Mouse (Mus musculus) Patski (cell line): ENCODE results near the gene Pltp. TPM values are rescaled to one million over a fixed set of nuclear protein-coding genes. Genes with fewer than 3 reads are reported as not detected.

Experiments
- ATAC-seq: fragments of 100-300 bp; one replicate; pipeline ENCODE4 v1.8.0; 2021
- CTCF ChIA-PET: fragments of 350-600 bp; sonication (Branson Sonifier 250); formaldehyde crosslinking; loops from one replicate; lab custom pipeline; 2022; ENCODE audit warnings: inconsistent platforms; lab: Charles Lee
- POLR2A ChIA-PET: fragments of 350-600 bp; sonication (Branson Sonifier 250); formaldehyde crosslinking; loops from one replicate; lab custom pipeline; 2022; ENCODE audit warnings: antibody characterized with exemption, inconsistent platforms; lab: Charles Lee
- DNase-seq: peaks from one replicate; pipeline ENCODE4 v3.0.0-alpha.2; 2011; ENCODE audit warnings: low read depth, low spot score
- H3K27me3 ChIP-seq: fragments of 371-371 bp; one replicate; pipeline ENCODE4 v1.5.1; 2021
- CTCF ChIP-seq: fragments of 100-300 bp; IDR thresholded peaks from one replicate; pipeline ENCODE4 v1.5.1; 2021
- in situ Hi-C: fragments of 300-500 bp; cut with MboI; formaldehyde crosslinking; loops from 3 replicates; pipeline ENCODE4 v1.11.1; 2018; ENCODE audit warnings: low pct_unique_long_range_greater_than_20kb, mixed read lengths
- polyA plus RNA-seq: library from polyadenylated mRNA; unstranded; gene quantifications from one replicate; pipeline ENCODE4 v1.2.3, GENCODE M21; 2021

Gene Pltp
- polyA plus RNA-seq, 1 experiment from 2014 or later = 9.4 TPM

DNA sequence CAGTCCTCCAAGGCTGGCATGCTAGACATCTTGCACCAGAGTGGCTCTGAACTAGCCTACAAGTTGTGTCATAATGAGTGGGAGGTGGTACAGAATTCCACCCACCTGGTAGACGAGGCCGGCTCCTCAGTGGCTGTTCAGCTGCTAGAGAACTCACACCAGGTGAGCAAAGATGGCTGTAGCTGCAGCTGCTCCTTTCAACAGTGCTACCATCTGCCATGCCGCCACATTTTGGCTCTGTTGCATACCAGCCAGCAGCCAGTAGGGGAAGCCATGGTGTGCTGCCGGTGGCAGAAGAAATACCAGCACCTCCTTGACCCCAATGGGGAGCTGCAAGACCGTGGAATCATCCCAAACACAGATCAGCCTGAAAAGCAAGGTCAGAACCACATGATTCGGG is 36.5 kb downstream of the Pltp start:
- no peak for TF ChIP-seq CTCF
- DNase-seq = no peak
- no peaks in the 10 kb centered on the region for H3K27me3 ChIP-seq
- ATAC-seq = no peak
- ChIA-PET CTCF (interaction anchor here (0.9 to 2.0 kb wide), 2 partner anchors 13 to 27 kb away, joined by 3 to 7 read pairs; partner anchors contain the start of genes Ctsa and Neurl2), POLR2A (interaction anchor here (2.0 kb wide), 1 partner anchor 16 kb away, joined by 7 read pairs; the partner anchor contains the start of genes Acot8 and Zswim3)
- in situ Hi-C loops = no loop called here

GRCm38 (mm10) chr2:164817703-164818102 is 39.8 kb downstream of the Pltp start:
- in situ Hi-C loops = no loop called here
- H3K27me3 ChIP-seq = no peaks in the 10 kb centered on the region
- ChIA-PET CTCF (interaction anchor here (1.1 to 1.5 kb wide), 2 partner anchors 10 to 12 kb away, joined by 4 read pairs; no protein-coding TSS in a partner anchor), POLR2A (no interaction called here)
- no peak for ATAC-seq
- no peak for DNase-seq
- TF ChIP-seq CTCF = no peak

DNA sequence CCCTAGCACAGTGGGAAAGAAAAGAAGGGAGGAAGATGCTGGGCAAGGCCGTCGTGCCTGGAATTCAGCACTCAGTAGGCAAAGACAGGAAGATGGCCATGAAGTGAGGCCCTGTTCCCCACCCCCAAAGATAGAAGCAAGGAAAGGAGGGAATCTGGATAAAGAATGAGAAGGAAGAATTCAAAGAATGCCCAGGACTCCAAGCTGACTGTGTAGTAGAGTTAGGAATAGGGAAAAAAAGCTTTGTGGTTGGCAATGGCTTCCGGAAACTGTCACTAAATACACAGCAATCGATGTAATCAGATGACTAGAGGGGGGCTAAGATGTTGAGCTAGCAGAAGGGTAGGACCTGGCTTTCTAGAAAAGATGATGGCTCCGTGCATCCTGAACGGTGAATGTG is 40.3 kb downstream of the Pltp start:
- CTCF ChIA-PET = interaction anchor here (1.1 to 1.5 kb wide), 2 partner anchors 10 to 11 kb away, joined by 4 read pairs; no protein-coding TSS in a partner anchor
- POLR2A ChIA-PET = no interaction called here
- no peak for DNase-seq
- H3K27me3 ChIP-seq = no peaks in the 10 kb centered on the region
- TF ChIP-seq CTCF = no peak
- in situ Hi-C loops = no loop called here
- ATAC-seq = no peak

- DNase-seq (no peak), ATAC-seq (no peak)
- TF ChIP-seq CTCF = no peak
- POLR2A ChIA-PET = interaction anchor here (1.2 kb wide), 1 partner anchor 11 kb away, joined by 5 read pairs; the partner anchor contains the start of genes Acot8 and Zswim3
- CTCF ChIA-PET = interaction anchor here (1.2 kb wide), 1 partner anchor 21 kb away, joined by 4 read pairs; no protein-coding TSS in a partner anchor
- no peaks in the 10 kb centered on the region for H3K27me3 ChIP-seq
- in situ Hi-C loops = no loop called here
These were observed 41.7 kb downstream of the Pltp start for GRCm38 (mm10) chr2:164815821-164816220.

DNA sequence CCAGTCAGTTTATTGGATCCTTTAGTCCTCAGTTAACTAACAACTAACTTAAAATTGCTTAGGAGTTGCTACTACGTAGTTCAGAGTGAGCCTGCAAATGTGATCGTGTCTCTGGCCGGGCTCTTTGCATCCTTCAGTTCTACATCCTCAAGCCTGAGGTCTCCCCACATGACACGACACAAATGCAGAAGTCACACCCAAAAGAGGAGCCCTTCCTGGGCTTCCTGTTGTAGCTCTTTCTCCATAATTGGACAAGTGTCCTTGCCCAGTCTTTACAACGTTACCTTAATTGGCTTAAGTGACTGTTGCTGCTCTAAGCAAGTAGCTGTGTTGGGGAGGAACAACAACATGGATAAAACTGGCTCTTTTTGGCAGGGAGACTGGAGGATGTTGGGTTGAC is 42.2 kb downstream of the Pltp start:
- no peak for TF ChIP-seq CTCF
- ChIA-PET POLR2A (interaction anchor here (1.2 kb wide), 1 partner anchor 10 kb away, joined by 5 read pairs; the partner anchor contains the start of genes Acot8 and Zswim3), CTCF (interaction anchor here (1.2 kb wide), 1 partner anchor 21 kb away, joined by 4 read pairs; no protein-coding TSS in a partner anchor)
- H3K27me3 ChIP-seq = no peaks in the 10 kb centered on the region
- no peak for ATAC-seq
- in situ Hi-C loops = no loop called here
- no peak for DNase-seq

DNA sequence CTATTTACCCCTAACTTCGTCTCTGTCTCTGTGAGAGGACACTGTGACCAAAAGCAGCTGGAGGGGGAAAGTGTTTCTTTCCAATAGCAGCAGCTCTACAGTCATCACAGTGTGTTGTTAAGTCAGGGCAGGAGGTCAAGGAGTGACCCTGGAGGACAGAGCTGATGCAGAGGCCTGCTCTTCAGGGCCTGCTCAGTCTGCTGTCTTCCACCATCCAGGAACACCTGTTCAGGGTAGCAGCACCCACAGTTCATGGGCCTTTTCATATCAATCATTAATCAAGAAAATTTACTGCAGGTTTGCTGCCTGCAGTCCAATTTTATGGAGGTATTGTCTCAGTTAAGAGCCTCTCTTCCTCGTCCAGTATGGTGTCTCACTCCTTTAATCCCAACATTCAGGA is 44.0 kb downstream of the Pltp start:
- TF ChIP-seq CTCF = no peak
- ATAC-seq (no peak), DNase-seq (no peak)
- ChIA-PET CTCF (no interaction called here), POLR2A (no interaction called here)
- no peaks in the 10 kb centered on the region for H3K27me3 ChIP-seq
- in situ Hi-C loops = no loop called here

DNA sequence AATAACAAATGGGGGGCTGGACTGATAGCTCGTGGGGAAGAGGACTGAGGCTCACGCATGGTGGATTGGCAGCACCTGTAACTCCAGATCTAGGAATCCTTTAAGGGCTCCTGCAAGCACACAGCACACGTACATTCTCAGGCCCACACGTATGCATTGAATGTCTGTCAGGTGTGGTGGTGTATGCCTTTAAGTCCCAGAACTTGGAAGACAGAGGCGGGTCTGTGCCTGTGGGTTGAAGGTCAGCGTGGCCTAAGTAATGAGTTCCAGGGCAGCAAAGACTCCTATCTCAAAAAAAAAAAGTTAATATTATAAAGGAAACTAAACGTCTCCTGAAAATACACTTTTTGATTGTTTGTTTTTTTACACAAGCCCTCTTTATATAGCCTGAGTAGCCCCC is 50.9 kb downstream of the Pltp start:
- no peak for ATAC-seq
- no peaks in the 10 kb centered on the region for H3K27me3 ChIP-seq
- ChIA-PET CTCF (interaction anchor here (1.2 to 5.7 kb wide), 3 partner anchors 11 to 13 kb away, joined by 4 to 53 read pairs (median 4); no protein-coding TSS in a partner anchor), POLR2A (no interaction called here)
- no peak for TF ChIP-seq CTCF
- DNase-seq = no peak
- in situ Hi-C loops = no loop called here

DNA sequence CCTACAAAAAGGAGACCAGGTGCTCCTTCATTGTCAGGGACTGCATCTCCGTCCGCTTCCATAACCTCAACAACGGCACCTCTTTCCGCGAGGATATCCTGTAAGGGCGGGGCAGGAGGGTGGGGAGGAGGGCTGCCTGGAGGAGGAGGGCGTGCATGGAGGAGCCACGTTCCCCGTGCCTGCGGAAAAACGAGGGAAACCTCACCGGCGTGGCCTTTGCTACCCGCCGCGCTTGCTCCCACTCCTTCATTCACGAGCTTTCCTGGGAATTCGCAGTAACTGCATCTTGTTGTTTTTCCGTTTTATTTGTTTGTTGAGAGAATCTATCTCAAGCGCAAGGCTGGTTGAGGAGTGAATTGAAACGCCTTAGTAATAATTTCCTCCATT is 52.2 kb downstream of the Pltp start:
- ChIA-PET CTCF (interaction anchor here (1.2 to 5.7 kb wide), 4 partner anchors 12 to 17 kb away, joined by 4 to 53 read pairs (median 10); partner anchors contain the start of gene Zswim1), POLR2A (interaction anchor here (0.9 to 1.8 kb wide), 3 partner anchors 10 to 17 kb away, joined by 3 to 7 read pairs (median 5); partner anchors contain the start of gene Zswim1)
- in situ Hi-C loops = no loop called here
- ATAC-seq = peak; percentile 24
- TF ChIP-seq CTCF = no peak
- H3K27me3 ChIP-seq = no peaks in the 10 kb centered on the region
- no peak for DNase-seq

DNA sequence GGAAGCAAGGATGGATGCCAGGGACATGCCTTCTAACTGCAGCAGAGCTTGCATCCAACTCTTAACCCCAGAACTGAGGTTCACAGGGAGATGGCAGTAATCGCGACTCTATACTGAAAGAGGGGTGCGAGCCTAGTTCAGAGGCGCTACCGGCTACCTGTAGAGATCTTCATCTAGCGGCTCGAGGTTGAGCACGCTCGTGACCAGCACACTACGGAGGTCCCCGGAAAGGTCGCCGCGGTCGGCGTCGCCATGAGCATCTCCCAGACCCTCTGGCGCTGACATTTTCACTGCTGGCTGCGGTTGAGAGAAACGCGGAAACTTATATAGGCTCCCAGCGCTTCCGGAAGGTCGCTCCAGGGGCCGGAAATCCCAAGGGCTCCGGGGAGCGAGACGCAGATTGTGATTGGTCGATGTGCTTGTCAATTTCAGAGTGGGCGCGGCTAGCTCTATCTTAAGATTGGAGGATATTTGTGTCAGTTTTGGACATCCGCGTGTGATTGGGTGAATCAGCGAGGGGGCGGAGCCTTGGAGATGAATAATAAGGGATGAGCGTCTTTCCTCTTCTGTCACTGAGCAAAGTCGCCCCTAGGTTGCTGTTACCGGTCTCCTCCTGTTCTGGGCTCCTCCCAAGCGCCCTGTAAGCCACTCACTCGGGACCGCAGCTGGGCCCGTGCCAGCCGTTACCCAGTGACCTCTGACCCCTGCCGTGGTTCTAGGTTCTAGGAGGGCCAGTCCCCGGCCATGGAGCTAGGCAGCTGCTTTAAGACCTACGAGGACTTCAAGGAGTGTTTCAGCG is 52.8 kb downstream of the Pltp start, which contains the start of the genes Acot8 and Zswim3:
Gene Acot8 (minus strand): TSS at position 350 of the 799 bp plus-strand sequence.
Gene Zswim3 (plus strand): TSS at position 566 of the 799 bp plus-strand sequence.
- no peak for TF ChIP-seq CTCF

DNA sequence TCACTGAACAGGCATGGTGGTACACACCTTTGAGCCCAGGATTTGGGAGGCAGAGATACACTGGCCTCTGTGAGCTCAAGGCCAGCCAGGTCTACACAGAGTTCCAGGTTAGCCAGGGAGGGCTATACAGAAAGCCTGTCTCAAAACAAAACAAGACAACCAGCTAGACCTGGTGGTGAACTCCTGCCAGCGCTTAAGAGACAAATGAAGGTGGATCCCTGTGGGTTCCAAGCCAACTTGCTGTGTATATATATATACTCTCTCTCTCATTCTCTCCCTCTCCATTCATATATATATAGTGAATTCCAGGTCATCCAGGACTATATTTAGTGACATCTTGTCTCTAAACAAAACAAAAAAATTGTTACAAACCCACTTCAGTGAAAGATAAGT is 53.6 kb downstream of the Pltp start:
- no peak for ATAC-seq
- ChIA-PET POLR2A (no interaction called here), CTCF (interaction anchor here (1.2 to 5.7 kb wide), 5 partner anchors 10 to 63 kb away, joined by 3 to 53 read pairs (median 4); partner anchors contain the start of genes Ctsa and Zswim1)
- TF ChIP-seq CTCF = no peak
- in situ Hi-C loops = no loop called here
- no peak for DNase-seq
- no peaks in the 10 kb centered on the region for H3K27me3 ChIP-seq

More for the DNA sequence above, 52.8 kb downstream of the Pltp start, which contains the start of the genes Acot8 and Zswim3:
- in situ Hi-C loops = no loop called here
- DNase-seq (peak; percentile 99), ATAC-seq (peak; percentile 90)
- POLR2A ChIA-PET = interaction anchor here (0.6 to 1.8 kb wide), 4 partner anchors 11 to 29 kb away, joined by 3 to 7 read pairs (median 4); partner anchors contain the start of genes Neurl2 and Zswim1
- no peaks in the 10 kb centered on the region for H3K27me3 ChIP-seq
- CTCF ChIA-PET = interaction anchor here (1.2 to 5.7 kb wide), 4 partner anchors 11 to 28 kb away, joined by 3 to 53 read pairs (median 10); partner anchors contain the start of genes Ctsa and Zswim1
